Mouse (Mus musculus): ENCODE measurements around the gene Hsd17b12. TPM values are rescaled to one million over a fixed set of nuclear protein-coding genes. Genes with fewer than 3 reads are reported as not detected.

Gene Hsd17b12
- polyA plus RNA-seq, 1 experiment from 2014 or later, result 130 TPM

DNA sequence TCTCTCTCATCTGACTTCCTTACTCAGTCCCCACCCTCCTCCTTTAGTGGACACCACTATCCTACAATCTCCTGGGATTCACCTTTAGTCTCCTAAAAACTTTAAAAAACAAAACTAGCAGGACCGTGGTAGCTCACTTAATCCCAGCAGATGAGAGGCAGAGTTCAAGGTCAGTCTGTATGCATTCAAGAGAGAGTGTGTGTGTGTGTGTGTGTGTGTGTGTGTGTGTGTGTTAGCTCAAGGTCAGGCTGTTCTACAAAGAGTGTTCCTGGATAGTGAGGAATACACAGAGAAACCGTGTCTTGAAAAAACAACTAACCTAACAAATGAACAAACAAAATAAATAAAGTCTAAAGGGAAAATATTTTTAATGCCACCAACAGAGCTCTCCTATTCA lies 12.6 kb downstream of the Hsd17b12 start:
- H3K4me2 ChIP-seq, result no peak overlapping the region
- no peak overlapping the region for H3K9ac ChIP-seq
- ATAC-seq (ENCODE audit: low FRiP score), result no peak
- WGBS, result 71% methylated on average over 2 of the region's 2 CpGs
- H3K36me3 ChIP-seq, result no peaks in the 10 kb centered on the region
- H3K9me3 ChIP-seq, result no peaks in the 10 kb centered on the region
- H3K4me1 ChIP-seq (replicated peaks), result no peaks in the 10 kb centered on the region
- H3K27ac ChIP-seq, result no peak overlapping the region
- H3K4me3 ChIP-seq, result no peak overlapping the region
- no peaks in the 10 kb centered on the region for H3K27me3 ChIP-seq

DNA sequence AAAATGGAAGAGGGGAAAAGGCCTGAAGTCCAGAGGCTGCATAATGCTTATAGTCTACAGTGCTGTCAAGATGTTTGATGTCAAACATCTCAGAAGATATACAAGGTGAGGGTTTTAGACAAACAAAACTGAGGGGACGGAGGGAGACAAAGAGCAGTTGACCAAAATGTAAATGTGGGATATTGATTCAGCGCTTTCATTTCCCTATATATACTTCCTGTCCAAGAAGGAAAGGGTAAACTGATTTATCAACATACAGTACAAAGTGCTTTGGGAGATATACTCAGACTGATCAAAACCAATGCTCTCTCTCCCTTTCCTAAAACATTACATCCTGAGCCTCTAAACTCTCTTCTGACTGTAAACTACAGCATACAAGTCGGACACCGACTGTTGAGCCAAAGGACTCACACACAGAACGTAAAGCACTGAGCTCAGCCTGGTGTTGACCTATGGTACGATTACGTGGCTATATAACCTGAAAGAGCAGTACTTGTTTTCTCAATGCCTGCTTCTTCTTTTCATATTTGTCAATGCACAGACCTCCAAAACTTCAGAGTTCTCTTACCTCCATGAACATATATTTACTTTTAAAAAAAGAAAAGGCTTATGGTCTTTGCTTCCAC lies 13.1 kb downstream of the Hsd17b12 start:
- H3K4me1 ChIP-seq (replicated peaks), result no peaks in the 10 kb centered on the region
- no peaks in the 10 kb centered on the region for H3K27me3 ChIP-seq
- H3K4me3 ChIP-seq, result no peak overlapping the region
- H3K27ac ChIP-seq, result no peak overlapping the region
- no peaks in the 10 kb centered on the region for H3K36me3 ChIP-seq
- 93% methylated on average over 7 of the region's 7 CpGs for WGBS
- no peak for ATAC-seq (ENCODE audit: low FRiP score)
- no peaks in the 10 kb centered on the region for H3K9me3 ChIP-seq
- H3K9ac ChIP-seq, result no peak overlapping the region
- H3K4me2 ChIP-seq, result no peak overlapping the region

DNA sequence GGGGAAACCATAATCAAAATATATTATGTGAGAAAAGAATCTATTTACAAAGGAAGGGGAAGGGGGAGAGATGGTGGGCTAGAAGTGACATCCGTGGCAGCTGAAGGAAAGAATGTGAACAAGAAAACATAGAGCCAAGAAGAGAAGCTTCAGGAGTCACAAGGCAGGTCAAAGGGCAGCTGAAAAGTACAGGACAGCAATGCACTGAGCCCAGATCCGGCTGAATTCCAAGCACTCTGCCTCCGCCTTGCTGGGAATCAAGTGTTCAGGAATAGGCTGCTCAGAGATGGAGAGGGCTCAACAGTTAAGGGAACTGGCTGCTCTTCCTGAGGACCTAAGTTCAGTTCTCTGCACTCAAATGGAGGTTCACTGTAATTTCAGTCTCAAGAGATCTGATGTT lies 16.5 kb downstream of the Hsd17b12 start:
- Histone ChIP-seq H3K4me2 (no peak overlapping the region), H3K27me3 (no peaks in the 10 kb centered on the region), H3K27ac (no peak overlapping the region), H3K36me3 (no peaks in the 10 kb centered on the region), H3K9ac (no peak overlapping the region), H3K4me1 (replicated peaks) (no peaks in the 10 kb centered on the region), H3K9me3 (no peaks in the 10 kb centered on the region), H3K4me3 (no peak overlapping the region)
- ATAC-seq (ENCODE audit: low FRiP score), result no peak
- WGBS, result 64% methylated on average over 3 of the region's 3 CpGs

DNA sequence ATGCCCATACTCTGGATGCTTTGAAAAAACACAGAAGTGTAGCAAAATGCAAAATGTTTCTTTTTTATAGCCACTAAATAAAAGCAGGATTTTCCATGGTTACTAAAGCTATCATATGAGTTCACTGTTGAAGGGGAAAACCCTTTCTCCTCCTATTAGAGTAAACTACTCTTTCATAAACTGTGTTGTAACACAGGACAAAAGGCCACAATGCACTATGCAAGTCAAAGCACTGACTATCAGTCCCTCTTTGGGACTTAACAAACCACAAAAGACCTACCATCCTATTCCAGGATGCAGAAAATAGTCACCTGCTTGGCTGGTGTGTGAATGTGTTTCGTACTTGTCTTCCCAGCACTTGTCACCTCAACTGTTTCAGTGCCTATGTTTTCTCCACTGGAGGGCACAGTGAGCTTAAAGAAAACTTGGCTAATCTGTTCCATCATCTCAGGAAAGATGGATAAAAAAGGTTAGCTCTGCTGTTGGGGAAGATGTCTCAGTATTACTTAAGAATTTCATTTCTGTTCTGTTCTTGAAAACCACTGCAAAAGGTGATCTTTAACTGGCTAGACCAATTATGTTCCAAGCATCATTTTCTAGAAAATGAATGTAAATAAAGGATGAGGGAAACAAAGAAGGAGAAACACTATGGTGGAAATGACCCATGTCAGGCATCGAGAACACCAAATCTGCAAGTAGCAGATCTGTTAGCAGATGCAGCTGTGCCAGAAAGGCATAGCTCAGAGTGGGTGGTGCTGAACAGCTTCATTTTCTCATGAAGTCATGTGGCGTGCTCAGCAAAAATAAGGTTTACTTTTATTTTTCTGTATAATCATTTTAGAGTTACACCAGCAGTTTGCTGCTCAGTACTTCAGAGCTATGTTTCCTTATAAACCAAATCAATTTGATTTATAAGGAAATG lies 19.0 kb downstream of the Hsd17b12 start:
- H3K4me2 ChIP-seq, result no peak overlapping the region
- no peak overlapping the region for H3K9ac ChIP-seq
- H3K4me1 ChIP-seq (replicated peaks), result no peaks in the 10 kb centered on the region
- no peaks in the 10 kb centered on the region for H3K27me3 ChIP-seq
- H3K36me3 ChIP-seq, result no peaks in the 10 kb centered on the region
- WGBS, result 82% methylated on average over 3 of the region's 3 CpGs
- no peak overlapping the region for H3K4me3 ChIP-seq
- H3K27ac ChIP-seq, result no peak overlapping the region
- no peak for ATAC-seq (ENCODE audit: low FRiP score)
- H3K9me3 ChIP-seq, result no peaks in the 10 kb centered on the region

DNA sequence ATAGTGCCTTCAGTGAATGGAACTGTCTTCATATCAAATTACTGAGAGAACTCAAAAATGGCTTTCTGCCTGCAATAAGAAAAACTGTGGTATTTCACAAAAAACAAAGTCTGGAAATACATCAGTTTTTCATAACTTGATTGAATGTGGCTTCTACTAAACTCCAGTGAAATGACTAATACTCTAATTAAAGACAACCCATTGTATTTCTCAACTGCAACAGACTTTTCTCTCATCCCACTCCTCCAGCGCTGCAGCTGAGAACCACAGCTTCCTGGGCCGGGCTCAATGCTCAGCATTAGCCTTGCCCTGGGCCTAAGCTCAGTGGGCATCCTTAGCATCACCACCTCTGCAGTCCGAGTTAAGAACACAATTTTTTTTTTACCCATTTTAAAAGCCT lies 20.9 kb downstream of the Hsd17b12 start:
- no peak overlapping the region for H3K4me2 ChIP-seq
- no peaks in the 10 kb centered on the region for H3K27me3 ChIP-seq
- H3K4me1 ChIP-seq (replicated peaks), result no peaks in the 10 kb centered on the region
- no peak for ATAC-seq (ENCODE audit: low FRiP score)
- WGBS, result 94% methylated on average over 3 of the region's 3 CpGs
- no peaks in the 10 kb centered on the region for H3K36me3 ChIP-seq
- no peaks in the 10 kb centered on the region for H3K9me3 ChIP-seq
- H3K9ac ChIP-seq, result no peak overlapping the region
- no peak overlapping the region for H3K4me3 ChIP-seq
- H3K27ac ChIP-seq, result no peak overlapping the region

DNA sequence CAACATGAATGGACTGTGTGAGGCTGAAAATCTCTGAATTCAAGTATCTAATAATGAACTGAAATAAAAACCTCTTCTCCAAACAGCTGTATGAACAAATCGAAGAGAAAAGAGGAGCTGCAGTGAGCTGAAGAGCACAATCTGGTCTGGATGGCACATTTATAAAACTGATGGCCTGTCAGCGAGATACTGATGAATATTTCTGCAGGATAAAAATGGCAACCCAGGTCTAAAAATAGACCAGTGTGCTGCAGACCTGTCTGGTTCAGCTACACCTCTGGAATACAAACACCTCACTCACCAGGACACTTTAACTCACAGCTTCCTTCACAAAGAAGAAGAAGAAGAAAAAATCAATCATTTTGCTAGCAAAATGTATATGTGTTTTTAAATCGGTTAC lies 29.3 kb downstream of the Hsd17b12 start:
- WGBS, result 74% methylated on average over 3 of the region's 3 CpGs

DNA sequence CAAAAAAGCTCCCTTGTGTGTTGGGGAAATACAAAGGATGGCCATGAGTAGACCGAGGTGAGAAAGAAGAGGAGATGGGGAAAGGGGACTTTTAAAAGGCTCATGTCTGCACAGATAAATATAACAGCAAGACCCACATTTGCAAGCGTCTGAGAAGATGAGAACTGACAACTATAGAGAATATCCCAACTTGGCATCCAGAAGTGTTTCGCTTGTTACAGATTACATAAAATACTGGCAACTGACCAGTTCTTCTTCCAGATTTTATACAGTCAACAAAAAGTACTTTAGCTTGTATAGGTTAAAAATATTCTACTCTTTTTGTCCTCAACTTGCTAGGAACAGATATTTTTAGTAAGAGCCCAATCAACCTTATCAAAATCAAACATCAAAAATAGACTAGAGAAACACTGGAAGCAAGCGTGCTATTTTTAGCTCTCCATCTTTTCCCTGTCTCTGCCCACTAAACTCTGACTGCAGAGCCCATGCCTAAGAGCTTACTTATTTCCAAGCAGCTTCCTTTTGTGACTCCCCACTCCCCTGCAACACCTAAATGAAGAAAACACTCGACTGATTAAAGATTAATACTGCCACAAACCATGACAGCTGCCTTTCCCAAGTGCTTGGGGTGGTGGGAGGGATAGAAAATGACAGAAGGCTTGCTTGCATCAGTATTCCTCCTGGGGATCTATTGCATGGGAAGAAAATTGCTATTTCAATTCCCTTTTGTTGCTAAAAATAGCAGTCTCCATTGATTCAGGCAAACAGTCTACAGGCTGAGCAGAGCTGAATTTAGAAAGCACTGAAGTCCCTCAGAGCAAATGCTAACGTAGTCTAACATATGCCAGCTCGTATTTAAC lies 35.4 kb downstream of the Hsd17b12 start:
- no peak overlapping the region for H3K4me3 ChIP-seq
- peak overlapping the region; percentile 65 for H3K9ac ChIP-seq
- H3K27me3 ChIP-seq, result no peaks in the 10 kb centered on the region

More for the DNA sequence above, 29.3 kb downstream of the Hsd17b12 start:
- Histone ChIP-seq H3K36me3 (no peaks in the 10 kb centered on the region), H3K4me1 (replicated peaks) (peaks cover 12% of the 10 kb centered on the region), H3K27ac (peak overlapping the region; percentile 83), H3K27me3 (no peaks in the 10 kb centered on the region), H3K9me3 (no peaks in the 10 kb centered on the region), H3K9ac (0 out of 2 replicates have a peak overlapping the region, but pooled peaks have one; percentile 20), H3K4me3 (no peak overlapping the region), H3K4me2 (no peak overlapping the region)
- ATAC-seq (ENCODE audit: low FRiP score), result no peak

DNA sequence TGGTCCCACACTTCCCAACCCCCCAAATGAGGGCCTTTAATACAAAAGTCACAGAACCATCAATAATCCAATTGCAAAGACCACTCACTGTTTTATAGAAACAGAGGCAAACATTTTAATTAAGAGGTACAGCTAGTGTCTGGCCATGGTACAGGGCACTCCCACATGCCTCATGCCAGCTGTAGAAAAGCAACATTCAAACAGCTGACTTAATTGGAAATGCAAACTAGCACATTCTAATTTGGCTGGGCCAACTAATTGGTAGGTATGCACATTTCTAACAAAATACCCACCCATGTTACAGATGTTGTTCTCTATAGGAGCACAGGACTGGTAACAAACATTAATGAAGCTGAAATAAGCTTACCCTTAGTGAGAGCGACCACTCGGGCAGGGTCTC lies 54.0 kb downstream of the Hsd17b12 start:
- Histone ChIP-seq H3K9ac (no peak overlapping the region), H3K4me2 (no peak overlapping the region), H3K36me3 (no peaks in the 10 kb centered on the region), H3K4me3 (no peak overlapping the region), H3K4me1 (replicated peaks) (no peaks in the 10 kb centered on the region; the same call in 1 of the 2 replicates), H3K27ac (no peak overlapping the region), H3K9me3 (no peaks in the 10 kb centered on the region), H3K27me3 (no peaks in the 10 kb centered on the region)
- ATAC-seq (ENCODE audit: low FRiP score), result no peak
- WGBS, result 93% methylated on average over 2 of the region's 2 CpGs

More for the DNA sequence above, 35.4 kb downstream of the Hsd17b12 start:
- ATAC-seq (ENCODE audit: low FRiP score), result peak; percentile 90
- Histone ChIP-seq H3K9me3 (no peaks in the 10 kb centered on the region), H3K4me1 (replicated peaks) (peaks cover 30% of the 10 kb centered on the region), H3K27ac (peak overlapping the region; percentile 95), H3K36me3 (no peaks in the 10 kb centered on the region), H3K4me2 (peak overlapping the region; percentile 45)
- WGBS, result 38% methylated on average over 7 of the region's 7 CpGs

DNA sequence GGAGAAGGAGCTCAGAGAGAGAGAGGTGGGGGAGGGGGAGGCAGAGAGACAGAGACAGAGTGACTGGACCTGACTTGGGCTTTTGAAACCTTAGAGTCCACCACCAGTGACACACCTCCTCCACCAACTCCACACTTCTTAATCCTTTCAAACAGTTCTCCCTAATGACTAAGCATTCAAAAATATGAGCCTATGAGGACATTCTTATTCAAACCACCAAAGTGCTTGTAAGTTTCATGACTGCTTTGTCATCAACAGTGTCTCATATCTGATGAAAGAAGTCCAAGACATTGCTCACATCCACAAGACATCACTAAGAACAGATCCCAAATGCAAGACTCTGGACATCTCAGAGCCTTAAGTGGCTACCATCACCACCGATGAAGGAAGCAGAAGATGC lies 67.9 kb downstream of the Hsd17b12 start:
- Histone ChIP-seq H3K4me1 (replicated peaks) (no peaks in the 10 kb centered on the region), H3K36me3 (no peaks in the 10 kb centered on the region), H3K4me2 (no peak overlapping the region), H3K4me3 (no peak overlapping the region), H3K27ac (no peak overlapping the region), H3K9me3 (no peaks in the 10 kb centered on the region), H3K9ac (no peak overlapping the region), H3K27me3 (no peaks in the 10 kb centered on the region)
- ATAC-seq (ENCODE audit: low FRiP score), result no peak
- 100% methylated on average over 1 of the region's 1 CpGs for WGBS

DNA sequence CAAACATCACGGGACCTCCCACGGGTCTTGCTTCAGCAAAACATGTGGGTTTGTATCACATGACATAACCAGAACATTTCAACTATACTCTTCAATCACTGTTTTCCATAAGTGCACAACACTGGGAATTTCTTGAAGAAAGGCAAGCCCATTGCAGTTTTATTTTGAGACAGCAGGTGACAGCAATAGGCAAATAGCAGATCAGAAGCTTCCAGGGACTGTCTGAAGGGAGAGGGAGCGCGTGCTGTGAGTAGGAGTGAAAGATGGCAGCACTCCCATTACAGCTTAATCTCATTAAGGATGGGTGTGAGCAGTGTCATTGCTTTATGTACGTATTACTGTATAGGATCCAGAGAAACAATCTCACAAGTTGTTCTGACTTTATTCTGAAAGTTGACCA lies 88.3 kb downstream of the Hsd17b12 start:
- no peak overlapping the region for H3K9ac ChIP-seq
- no peaks in the 10 kb centered on the region for H3K27me3 ChIP-seq
- H3K9me3 ChIP-seq, result no peaks in the 10 kb centered on the region
- H3K36me3 ChIP-seq, result no peaks in the 10 kb centered on the region
- H3K4me3 ChIP-seq, result no peak overlapping the region
- 0 out of 2 replicates have a peak, but pooled peaks cover 2% of the 10 kb centered on the region for H3K4me1 ChIP-seq (replicated peaks)
- ATAC-seq (ENCODE audit: low FRiP score), result no peak
- no peak overlapping the region for H3K4me2 ChIP-seq
- H3K27ac ChIP-seq, result no peak overlapping the region
- 89% methylated on average over 5 of the region's 5 CpGs for WGBS

DNA sequence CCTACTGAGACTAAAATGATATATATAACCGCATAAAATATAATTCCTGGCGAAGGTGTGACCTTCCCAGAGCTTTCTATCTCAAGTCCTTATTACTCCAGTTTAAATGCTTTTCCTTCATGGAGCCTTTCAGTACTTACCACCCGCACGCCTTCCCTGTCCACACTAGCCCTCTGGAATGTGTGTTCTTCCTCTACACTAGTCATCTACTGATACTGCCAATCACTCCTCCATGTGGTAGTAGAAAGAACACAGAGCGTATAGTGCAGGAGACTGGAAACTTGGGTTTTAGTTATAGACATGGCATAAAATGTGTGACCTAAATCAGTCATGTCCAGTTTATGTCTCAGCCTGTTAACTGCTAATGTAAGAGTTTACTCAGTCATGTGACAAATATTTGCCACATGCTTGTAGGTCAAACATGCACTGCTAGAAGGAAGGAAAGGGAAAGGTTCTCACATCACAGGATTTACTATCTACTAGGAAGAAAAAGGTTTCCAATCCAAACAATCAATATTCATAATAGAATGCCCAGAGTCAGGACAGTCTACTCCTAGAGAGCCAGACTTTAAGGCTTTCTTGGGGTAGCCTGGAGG lies 91.1 kb downstream of the Hsd17b12 start:
- no peak for ATAC-seq (ENCODE audit: low FRiP score)
- no peak overlapping the region for H3K4me2 ChIP-seq
- H3K4me1 ChIP-seq (replicated peaks), result 0 out of 2 replicates have a peak, but pooled peaks cover 2% of the 10 kb centered on the region
- H3K4me3 ChIP-seq, result no peak overlapping the region
- no peak overlapping the region for H3K9ac ChIP-seq
- no peaks in the 10 kb centered on the region for H3K27me3 ChIP-seq
- no peaks in the 10 kb centered on the region for H3K36me3 ChIP-seq
- H3K27ac ChIP-seq, result no peak overlapping the region
- no peaks in the 10 kb centered on the region for H3K9me3 ChIP-seq
- 95% methylated on average over 5 of the region's 5 CpGs for WGBS

DNA sequence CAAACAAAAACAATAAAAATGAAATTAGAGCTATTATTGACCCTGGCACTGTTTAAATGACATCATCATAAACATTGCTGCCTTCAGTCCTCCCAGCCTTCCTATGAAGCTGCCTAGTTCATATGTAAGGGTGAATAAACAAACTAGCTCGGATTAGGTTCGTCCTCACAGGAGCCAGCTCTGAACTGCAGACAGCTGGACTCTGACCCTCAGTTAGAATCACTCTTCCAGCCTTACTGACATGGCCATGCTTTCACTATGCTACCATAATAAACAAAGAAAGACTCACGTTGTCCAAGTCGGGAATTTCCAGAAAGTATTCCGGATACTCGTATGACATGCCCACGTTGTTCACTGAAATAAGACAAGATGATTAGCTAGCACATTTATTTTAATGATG lies 91.6 kb downstream of the Hsd17b12 start:
- 85% methylated on average over 7 of the region's 7 CpGs for WGBS
- Histone ChIP-seq H3K9me3 (no peaks in the 10 kb centered on the region), H3K4me3 (no peak overlapping the region), H3K36me3 (no peaks in the 10 kb centered on the region), H3K4me1 (replicated peaks) (0 out of 2 replicates have a peak, but pooled peaks cover 2% of the 10 kb centered on the region), H3K4me2 (no peak overlapping the region), H3K9ac (no peak overlapping the region), H3K27me3 (no peaks in the 10 kb centered on the region), H3K27ac (no peak overlapping the region)
- no peak for ATAC-seq (ENCODE audit: low FRiP score)

Measured in hindbrain, embryonic 13.5 days (tissue).